Mouse (Mus musculus) kidney, postnatal 14 days (tissue): ENCODE measurements at regions not wholly inside any gene's neighbourhood (a gene's known extent, or its start where the extent isn't known, plus 50 kb on each side); places are given as distances from the start of the nearest gene placed in this dataset.
"Not testable (repeated sequence)": the region's sequence is repeated elsewhere in the genome, so short reads cannot be mapped to it uniquely, and the experiment has no call there.

Source experiments
- DNase-seq: peaks from one replicate; pipeline ENCODE4 v3.0.0; 2022; ENCODE audit warnings: mixed read lengths

GRCm38 (mm10) chr16:84629868-84630267 is 105.7 kb downstream of the Mrpl39 start:
- no peak for DNase-seq

- not testable (repeated sequence) for DNase-seq
Observed at GRCm38 (mm10) chr16:84644446-84644845, 91.1 kb downstream of the Mrpl39 start.

GRCm38 (mm10) chr16:84646172-84646684 is 89.3 kb downstream of the Mrpl39 start:
- DNase-seq, result no peak

- no peak for DNase-seq
Observed at GRCm38 (mm10) chr16:84650646-84651045, 84.9 kb downstream of the Mrpl39 start.

GRCm38 (mm10) chr16:84653873-84654272 is 81.7 kb downstream of the Mrpl39 start:
- no peak for DNase-seq

GRCm38 (mm10) chr16:84661879-84662278 is 73.7 kb downstream of the Mrpl39 start:
- DNase-seq, result no peak

- no peak for DNase-seq
Observed at GRCm38 (mm10) chr16:84663581-84663980, 72.0 kb downstream of the Mrpl39 start.
